Mouse (Mus musculus): ENCODE measurements at regions not wholly inside any gene's neighbourhood (a gene's known extent, or its start where the extent isn't known, plus 50 kb on each side); places are given as distances from the start of the nearest gene placed in this dataset.

GRCm38 (mm10) chr9:72204357-72204905 is 70.2 kb upstream of the Zfp280d start:
- WGBS = 94% methylated on average over 2 of the region's 2 CpGs
- Histone ChIP-seq H3K4me3 (ENCODE audit: low read depth, low read length) (no peak overlapping the region), H3K27ac (ENCODE audit: low read depth, low read length) (no peak overlapping the region), H3K4me2 (replicated peaks; ENCODE audit: low read depth, low read length) (no peak overlapping the region), H3K9ac (ENCODE audit: low read depth, low read length) (no peak overlapping the region), H3K27me3 (ENCODE audit: control insufficient read depth, insufficient read depth, low read length) (no peaks in the 10 kb centered on the region), H3K36me3 (ENCODE audit: control insufficient read depth, insufficient read depth, low read length) (no peaks in the 10 kb centered on the region), H3K4me1 (replicated peaks; ENCODE audit: control insufficient read depth, insufficient read depth, low read length) (no peaks in the 10 kb centered on the region), H3K9me3 (ENCODE audit: control insufficient read depth, low read length) (no peaks in the 10 kb centered on the region)
- DNase-seq (ENCODE audit: low spot score) (no peak), ATAC-seq (ENCODE audit: low FRiP score) (no peak)

- Histone ChIP-seq H3K9me3 (ENCODE audit: control insufficient read depth, low read length) (no peaks in the 10 kb centered on the region), H3K27me3 (ENCODE audit: control insufficient read depth, insufficient read depth, low read length) (no peaks in the 10 kb centered on the region), H3K4me1 (replicated peaks; ENCODE audit: control insufficient read depth, insufficient read depth, low read length) (no peaks in the 10 kb centered on the region), H3K36me3 (ENCODE audit: control insufficient read depth, insufficient read depth, low read length) (no peaks in the 10 kb centered on the region), H3K27ac (ENCODE audit: low read depth, low read length) (no peak overlapping the region), H3K4me3 (ENCODE audit: low read depth, low read length) (no peak overlapping the region), H3K9ac (ENCODE audit: low read depth, low read length) (no peak overlapping the region), H3K4me2 (replicated peaks; ENCODE audit: low read depth, low read length) (no peak overlapping the region)
- no peak for ATAC-seq (ENCODE audit: low FRiP score)
- 91% methylated on average over 7 of the region's 7 CpGs for WGBS
- no peak for DNase-seq (ENCODE audit: low spot score)
Observed at GRCm38 (mm10) chr9:72205815-72206214, 68.8 kb upstream of the Zfp280d start.

DNA sequence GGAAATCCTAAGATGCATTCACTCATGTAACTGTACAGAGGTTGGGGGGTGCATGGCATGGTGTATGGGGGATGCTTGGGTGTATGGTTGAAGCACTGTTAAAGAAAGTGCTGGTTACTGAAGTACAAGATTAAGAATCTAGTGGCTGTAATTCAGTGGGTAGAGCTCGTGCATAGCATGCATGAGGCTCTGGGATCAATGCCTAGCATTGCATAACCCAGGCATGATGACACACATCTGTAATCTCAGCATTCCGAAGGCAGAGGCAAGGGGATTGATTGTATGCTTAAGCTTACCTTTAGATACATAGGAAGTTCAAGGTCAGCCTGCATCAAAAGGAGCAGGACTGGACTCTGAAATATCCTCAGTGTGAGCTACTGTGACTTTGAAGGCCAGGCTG is 67.7 kb upstream of the Zfp280d start:
- Histone ChIP-seq H3K9ac (ENCODE audit: low read depth, low read length) (no peak overlapping the region), H3K27me3 (ENCODE audit: control insufficient read depth, insufficient read depth, low read length) (no peaks in the 10 kb centered on the region), H3K4me1 (replicated peaks; ENCODE audit: control insufficient read depth, insufficient read depth, low read length) (no peaks in the 10 kb centered on the region), H3K36me3 (ENCODE audit: control insufficient read depth, insufficient read depth, low read length) (no peaks in the 10 kb centered on the region), H3K27ac (ENCODE audit: low read depth, low read length) (no peak overlapping the region), H3K4me2 (replicated peaks; ENCODE audit: low read depth, low read length) (no peak overlapping the region), H3K4me3 (ENCODE audit: low read depth, low read length) (no peak overlapping the region), H3K9me3 (ENCODE audit: control insufficient read depth, low read length) (no peaks in the 10 kb centered on the region)
- DNase-seq (ENCODE audit: low spot score) (no peak), ATAC-seq (ENCODE audit: low FRiP score) (no peak)
- 70% methylated on average over 2 of the region's 2 CpGs for WGBS

DNA sequence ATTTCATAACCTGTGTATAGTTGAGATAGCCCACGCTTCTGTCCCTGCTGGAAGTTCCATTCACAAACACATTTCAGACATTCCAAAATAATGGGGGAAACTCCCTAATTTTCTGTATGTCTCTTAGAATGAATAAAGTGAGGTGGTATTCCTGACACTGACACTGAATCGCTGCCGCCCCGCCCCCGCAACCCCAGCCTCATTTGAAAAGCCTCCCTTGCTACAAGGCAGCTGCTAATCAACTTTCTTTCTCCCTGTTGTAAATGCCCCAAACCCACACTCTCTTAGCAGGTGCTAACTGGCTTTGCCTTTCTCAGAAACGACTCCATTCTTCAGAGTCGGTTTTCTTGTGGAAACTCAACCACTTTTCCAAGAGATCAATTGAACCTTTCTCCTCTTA is 66.4 kb upstream of the Zfp280d start:
- H3K36me3 ChIP-seq (ENCODE audit: control insufficient read depth, insufficient read depth, low read length) = no peaks in the 10 kb centered on the region
- no peaks in the 10 kb centered on the region for H3K9me3 ChIP-seq (ENCODE audit: control insufficient read depth, low read length)
- no peak for ATAC-seq (ENCODE audit: low FRiP score)
- H3K4me2 ChIP-seq (replicated peaks; ENCODE audit: low read depth, low read length) = no peak overlapping the region
- no peaks in the 10 kb centered on the region for H3K27me3 ChIP-seq (ENCODE audit: control insufficient read depth, insufficient read depth, low read length)
- H3K4me3 ChIP-seq (ENCODE audit: low read depth, low read length) = no peak overlapping the region
- no peak for DNase-seq (ENCODE audit: low spot score)
- H3K9ac ChIP-seq (ENCODE audit: low read depth, low read length) = no peak overlapping the region
- 65% methylated on average over 7 of the region's 7 CpGs for WGBS
- no peak overlapping the region for H3K27ac ChIP-seq (ENCODE audit: low read depth, low read length)
- H3K4me1 ChIP-seq (replicated peaks; ENCODE audit: control insufficient read depth, insufficient read depth, low read length) = no peaks in the 10 kb centered on the region

- no peak for DNase-seq (ENCODE audit: low spot score)
Observed at GRCm38 (mm10) chr9:72217296-72218028, 57.2 kb upstream of the Zfp280d start.

GRCm38 (mm10) chr9:72218736-72219135 is 55.9 kb upstream of the Zfp280d start:
- H3K27ac ChIP-seq (ENCODE audit: low read depth, low read length) = no peak overlapping the region

More at GRCm38 (mm10) chr9:72217296-72218028, 57.2 kb upstream of the Zfp280d start:
- H3K27me3 ChIP-seq (ENCODE audit: control insufficient read depth, insufficient read depth, low read length) = no peaks in the 10 kb centered on the region
- H3K27ac ChIP-seq (ENCODE audit: low read depth, low read length) = no peak overlapping the region
- no peaks in the 10 kb centered on the region for H3K4me1 ChIP-seq (replicated peaks; ENCODE audit: control insufficient read depth, insufficient read depth, low read length)
- no peak overlapping the region for H3K9ac ChIP-seq (ENCODE audit: low read depth, low read length)
- WGBS = 59% methylated on average over 11 of the region's 11 CpGs
- no peak for ATAC-seq (ENCODE audit: low FRiP score)
- H3K9me3 ChIP-seq (ENCODE audit: control insufficient read depth, low read length) = no peaks in the 10 kb centered on the region
- H3K36me3 ChIP-seq (ENCODE audit: control insufficient read depth, insufficient read depth, low read length) = no peaks in the 10 kb centered on the region
- no peak overlapping the region for H3K4me2 ChIP-seq (replicated peaks; ENCODE audit: low read depth, low read length)
- no peak overlapping the region for H3K4me3 ChIP-seq (ENCODE audit: low read depth, low read length)

GRCm38 (mm10) chr9:72219892-72220291 is 54.8 kb upstream of the Zfp280d start:
- no peaks in the 10 kb centered on the region for H3K36me3 ChIP-seq (ENCODE audit: control insufficient read depth, insufficient read depth, low read length)
- H3K9me3 ChIP-seq (ENCODE audit: control insufficient read depth, low read length) = no peaks in the 10 kb centered on the region
- H3K4me2 ChIP-seq (replicated peaks; ENCODE audit: low read depth, low read length) = no peak overlapping the region
- no peaks in the 10 kb centered on the region for H3K4me1 ChIP-seq (replicated peaks; ENCODE audit: control insufficient read depth, insufficient read depth, low read length)
- ATAC-seq (ENCODE audit: low FRiP score) (no peak), DNase-seq (ENCODE audit: low spot score) (no peak)
- H3K27ac ChIP-seq (ENCODE audit: low read depth, low read length) = no peak overlapping the region
- no peak overlapping the region for H3K9ac ChIP-seq (ENCODE audit: low read depth, low read length)
- H3K4me3 ChIP-seq (ENCODE audit: low read depth, low read length) = no peak overlapping the region
- no peaks in the 10 kb centered on the region for H3K27me3 ChIP-seq (ENCODE audit: control insufficient read depth, insufficient read depth, low read length)
- 91% methylated on average over 12 of the region's 12 CpGs for WGBS

More at GRCm38 (mm10) chr9:72218736-72219135, 55.9 kb upstream of the Zfp280d start:
- H3K27me3 ChIP-seq (ENCODE audit: control insufficient read depth, insufficient read depth, low read length) = no peaks in the 10 kb centered on the region
- no peaks in the 10 kb centered on the region for H3K9me3 ChIP-seq (ENCODE audit: control insufficient read depth, low read length)
- WGBS = 64% methylated on average over 7 of the region's 7 CpGs
- no peaks in the 10 kb centered on the region for H3K36me3 ChIP-seq (ENCODE audit: control insufficient read depth, insufficient read depth, low read length)
- H3K4me2 ChIP-seq (replicated peaks; ENCODE audit: low read depth, low read length) = no peak overlapping the region
- no peaks in the 10 kb centered on the region for H3K4me1 ChIP-seq (replicated peaks; ENCODE audit: control insufficient read depth, insufficient read depth, low read length)
- DNase-seq (ENCODE audit: low spot score) (no peak), ATAC-seq (ENCODE audit: low FRiP score) (no peak)
- no peak overlapping the region for H3K4me3 ChIP-seq (ENCODE audit: low read depth, low read length)
- no peak overlapping the region for H3K9ac ChIP-seq (ENCODE audit: low read depth, low read length)

- no peaks in the 10 kb centered on the region for H3K9me3 ChIP-seq (ENCODE audit: control insufficient read depth, low read length)
- H3K9ac ChIP-seq (ENCODE audit: low read depth, low read length) = no peak overlapping the region
- no peaks in the 10 kb centered on the region for H3K36me3 ChIP-seq (ENCODE audit: control insufficient read depth, insufficient read depth, low read length)
- no peak overlapping the region for H3K4me3 ChIP-seq (ENCODE audit: low read depth, low read length)
- H3K27me3 ChIP-seq (ENCODE audit: control insufficient read depth, insufficient read depth, low read length) = no peaks in the 10 kb centered on the region
- no peak overlapping the region for H3K4me2 ChIP-seq (replicated peaks; ENCODE audit: low read depth, low read length)
- ATAC-seq (ENCODE audit: low FRiP score) (no peak), DNase-seq (ENCODE audit: low spot score) (peak; percentile 11)
- no peak overlapping the region for H3K27ac ChIP-seq (ENCODE audit: low read depth, low read length)
- 83% methylated on average over 5 of the region's 5 CpGs for WGBS
- H3K4me1 ChIP-seq (replicated peaks; ENCODE audit: control insufficient read depth, insufficient read depth, low read length) = no peaks in the 10 kb centered on the region
Observed at GRCm38 (mm10) chr9:72221333-72221732, 53.3 kb upstream of the Zfp280d start.
